Comparison of ENCODE assay signal across 27 mouse cellular contexts in the genomic region with DNA sequence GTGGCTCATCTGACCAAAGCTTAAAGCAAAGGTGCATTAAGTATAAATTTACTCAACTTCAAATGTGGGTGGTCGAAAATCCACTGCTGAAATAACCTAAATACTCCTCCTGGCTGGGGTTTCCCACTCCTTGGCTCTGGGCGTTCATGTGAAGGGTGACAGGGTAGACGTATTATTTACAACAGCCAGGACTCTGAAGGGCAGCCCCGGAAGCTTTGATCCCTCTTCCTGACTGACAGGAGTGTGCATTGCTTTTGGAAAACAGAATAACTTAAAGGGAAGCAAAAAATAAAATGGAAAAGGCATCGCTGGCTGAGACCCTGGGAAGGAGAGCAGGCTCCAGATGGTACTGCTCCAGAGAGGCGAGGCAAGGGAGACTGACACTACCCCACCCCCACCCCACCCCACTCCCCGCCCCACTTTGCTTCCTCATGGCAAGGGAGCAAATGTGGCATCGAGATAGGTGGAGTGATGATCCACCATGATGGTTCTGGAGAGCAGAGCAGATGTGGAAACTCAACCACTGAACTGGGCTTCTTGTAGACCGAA.
DNase-seq lines count a peak whose midpoint lies in the region; ATAC-seq and TF ChIP-seq lines count a peak whose summit lies in the region.
"Had no signal": no experiment of that assay in that cellular context is flagged by ENCODE, and none has a peak within 500 bp of the region (broad histone marks: within the 10 kb centered on the region; RNA-seq: fewer than 3 reads in every experiment).

No protein-coding gene starts in this region.

- H3K27ac ChIP-seq in forebrain, embryonic 14.5 days (ENCODE audit: low read depth, low read length), result no peak overlapping the region; the same call in 1 of the 2 replicates
- no peak overlapping the region for H3K27ac ChIP-seq in forebrain, postnatal 0 days (ENCODE audit: low read depth, low read length)
- no peak overlapping the region for H3K27ac ChIP-seq in hindbrain, embryonic 13.5 days
- H3K27ac ChIP-seq in hindbrain, embryonic 11.5 days (ENCODE audit: low read depth, low read length), result no peak overlapping the region
- peak overlapping the region; percentile 60; the same call in 1 of the 2 replicates for H3K27ac ChIP-seq in midbrain, embryonic 12.5 days (replicated peaks)
- H3K27ac ChIP-seq in midbrain, postnatal 0 days (ENCODE audit: low read depth, low read length), result no peak overlapping the region
- 0 out of 2 replicates have a peak overlapping the region, but pooled peaks have one; percentile 52 for H3K27ac ChIP-seq in midbrain, embryonic 16.5 days (ENCODE audit: low read length)
- H3K27ac ChIP-seq: embryonic facial prominence, embryonic 13.5 days; hindbrain, embryonic 14.5 days; limb, embryonic 13.5 days; lung, embryonic 15.5 days; neural tube, embryonic 13.5 days had no signal

- H3K27me3 ChIP-seq in forebrain, embryonic 14.5 days (replicated peaks; ENCODE audit: control insufficient read depth, insufficient read depth, low read length), result no peaks in the 10 kb centered on the region
- no peaks in the 10 kb centered on the region for H3K27me3 ChIP-seq in forebrain, postnatal 0 days (ENCODE audit: insufficient read depth, low read length)
- H3K27me3 ChIP-seq in hindbrain, embryonic 13.5 days, result no peaks in the 10 kb centered on the region
- no peaks in the 10 kb centered on the region for H3K27me3 ChIP-seq in hindbrain, embryonic 11.5 days (ENCODE audit: control insufficient read depth, insufficient read depth, low read length)
- H3K27me3 ChIP-seq in midbrain, embryonic 12.5 days, result no peaks in the 10 kb centered on the region
- H3K27me3 ChIP-seq in midbrain, postnatal 0 days (ENCODE audit: insufficient read depth, low read length), result no peaks in the 10 kb centered on the region
- no peaks in the 10 kb centered on the region for H3K27me3 ChIP-seq in midbrain, embryonic 16.5 days (ENCODE audit: control insufficient read depth, insufficient read depth, low read depth, low read length)
- H3K27me3 ChIP-seq: embryonic facial prominence, embryonic 13.5 days; limb, embryonic 13.5 days; neural tube, embryonic 13.5 days had no signal

- no peak overlapping the region for H3K4me2 ChIP-seq in forebrain, embryonic 14.5 days (ENCODE audit: low read length)
- H3K4me2 ChIP-seq in forebrain, postnatal 0 days (ENCODE audit: low read depth), result no peak overlapping the region
- H3K4me2 ChIP-seq in hindbrain, embryonic 13.5 days, result no peak overlapping the region
- no peak overlapping the region for H3K4me2 ChIP-seq in hindbrain, embryonic 11.5 days (replicated peaks; ENCODE audit: low read depth, low read length)
- H3K4me2 ChIP-seq in midbrain, embryonic 12.5 days (replicated peaks), result no peak overlapping the region
- no peak overlapping the region for H3K4me2 ChIP-seq in midbrain, postnatal 0 days (ENCODE audit: low read depth, low read length, poor library complexity, severe bottlenecking)
- no peak overlapping the region for H3K4me2 ChIP-seq in midbrain, embryonic 16.5 days (ENCODE audit: low read length)
- H3K4me2 ChIP-seq: embryonic facial prominence, embryonic 13.5 days; hindbrain, embryonic 14.5 days; limb, embryonic 13.5 days; liver, embryonic 11.5 days; lung, embryonic 15.5 days; neural tube, embryonic 13.5 days had no signal

- no peak overlapping the region for H3K9ac ChIP-seq in forebrain, embryonic 14.5 days (ENCODE audit: low read length)
- no peak overlapping the region for H3K9ac ChIP-seq in forebrain, postnatal 0 days
- H3K9ac ChIP-seq in hindbrain, embryonic 13.5 days, result no peak overlapping the region
- no peak overlapping the region for H3K9ac ChIP-seq in hindbrain, embryonic 11.5 days (ENCODE audit: low read depth, low read length)
- H3K9ac ChIP-seq in midbrain, embryonic 12.5 days (replicated peaks), result no peak overlapping the region
- H3K9ac ChIP-seq in midbrain, postnatal 0 days (replicated peaks; ENCODE audit: low read length, poor library complexity, severe bottlenecking), result no peak overlapping the region
- no peak overlapping the region for H3K9ac ChIP-seq in midbrain, embryonic 16.5 days (ENCODE audit: low read depth, low read length)
- H3K9ac ChIP-seq: embryonic facial prominence, embryonic 13.5 days; hindbrain, embryonic 14.5 days; limb, embryonic 13.5 days; lung, embryonic 15.5 days; neural tube, embryonic 13.5 days had no signal

- H3K36me3 ChIP-seq in forebrain, embryonic 14.5 days (ENCODE audit: control insufficient read depth, insufficient read depth, low read length), result no peaks in the 10 kb centered on the region
- H3K36me3 ChIP-seq in forebrain, postnatal 0 days (ENCODE audit: insufficient read depth), result no peaks in the 10 kb centered on the region
- no peaks in the 10 kb centered on the region for H3K36me3 ChIP-seq in hindbrain, embryonic 13.5 days
- no peaks in the 10 kb centered on the region for H3K36me3 ChIP-seq in hindbrain, embryonic 11.5 days (ENCODE audit: control insufficient read depth, insufficient read depth, low read length)
- H3K36me3 ChIP-seq in midbrain, embryonic 12.5 days, result no peaks in the 10 kb centered on the region
- H3K36me3 ChIP-seq in midbrain, postnatal 0 days (ENCODE audit: insufficient read depth, low read length), result no peaks in the 10 kb centered on the region
- no peaks in the 10 kb centered on the region for H3K36me3 ChIP-seq in midbrain, embryonic 16.5 days (ENCODE audit: control insufficient read depth, insufficient read depth, low read length)
- H3K36me3 ChIP-seq: embryonic facial prominence, embryonic 13.5 days; limb, embryonic 13.5 days; lung, embryonic 15.5 days; neural tube, embryonic 13.5 days had no signal

- no peak overlapping the region for H3K4me3 ChIP-seq in forebrain, embryonic 14.5 days (ENCODE audit: low read depth, low read length)
- no peak overlapping the region for H3K4me3 ChIP-seq in forebrain, postnatal 0 days (ENCODE audit: low read depth, low read length)
- no peak overlapping the region for H3K4me3 ChIP-seq in hindbrain, embryonic 13.5 days
- H3K4me3 ChIP-seq in hindbrain, embryonic 11.5 days (ENCODE audit: low read depth, low read length), result no peak overlapping the region
- no peak overlapping the region for H3K4me3 ChIP-seq in midbrain, embryonic 12.5 days
- no peak overlapping the region for H3K4me3 ChIP-seq in midbrain, postnatal 0 days (ENCODE audit: low read depth, low read length)
- no peak overlapping the region for H3K4me3 ChIP-seq in midbrain, embryonic 16.5 days (ENCODE audit: low read depth, low read length)
- H3K4me3 ChIP-seq: embryonic facial prominence, embryonic 13.5 days; limb, embryonic 13.5 days; lung, embryonic 15.5 days; neural tube, embryonic 13.5 days had no signal

- TF ChIP-seq CTCF in forebrain, postnatal 0 days (IDR thresholded peaks at IDR 0.05; ENCODE audit: low read depth), result no peak
- no peak for TF ChIP-seq CTCF in midbrain, postnatal 0 days (IDR thresholded peaks at IDR 0.05)

- ATAC-seq in forebrain, embryonic 14.5 days, result peak; percentile 68
- no peak for ATAC-seq in forebrain, postnatal 0 days
- ATAC-seq in hindbrain, embryonic 13.5 days (ENCODE audit: low FRiP score), result 0 out of 2 replicates have a peak, but pooled peaks have one; percentile 39
- no peak for ATAC-seq in hindbrain, embryonic 11.5 days (ENCODE audit: low FRiP score)
- ATAC-seq in midbrain, embryonic 12.5 days (ENCODE audit: low FRiP score, low read depth), result 0 out of 2 replicates have a peak, but pooled peaks have one; percentile 19
- no peak for ATAC-seq in midbrain, postnatal 0 days (ENCODE audit: low FRiP score)
- 0 out of 2 replicates have a peak, but pooled peaks have one; percentile 32 for ATAC-seq in midbrain, embryonic 16.5 days
- ATAC-seq: activated CD4-positive, CD25-positive, alpha-beta regulatory T cell, adult 4 months; CD4-positive, CD25-positive, alpha-beta regulatory T cell, adult 4 months; inflammation-experienced regulatory T-cells, adult 6 months had no signal

- DNase-seq in forebrain, embryonic 14.5 days (ENCODE audit: low spot score), result no peak
- DNase-seq in forebrain, postnatal 0 days, result no peak
- no peak for DNase-seq in hindbrain, embryonic 11.5 days (ENCODE audit: low spot score)
- DNase-seq in midbrain, postnatal 0 days (ENCODE audit: low spot score), result no peak
- DNase-seq: adrenal gland, adult 2 months; adrenal gland, postnatal 36 days; cerebellum, adult 2 months; cerebellum, postnatal 14 days; gastrocnemius, postnatal 10 days; heart, postnatal 14 days; kidney, adult 11 months; kidney, postnatal 4 days; right cerebral cortex, postnatal 4 days; thymus, adult 2 months; thymus, postnatal 36 days had no signal

- WGBS in forebrain, embryonic 14.5 days, result 33% methylated on average over 9 of the region's 9 CpGs
- 39% methylated on average over 9 of the region's 9 CpGs for WGBS in forebrain, postnatal 0 days
- 51% methylated on average over 9 of the region's 9 CpGs for WGBS in hindbrain, embryonic 13.5 days
- 48% methylated on average over 9 of the region's 9 CpGs for WGBS in hindbrain, embryonic 11.5 days
- whole genome bisulfite sequencing in midbrain, embryonic 12.5 days, result 47% methylated on average over 9 of the region's 9 CpGs
- WGBS in midbrain, postnatal 0 days, result 37% methylated on average over 9 of the region's 9 CpGs
- WGBS in midbrain, embryonic 16.5 days, result 40% methylated on average over 9 of the region's 9 CpGs

- no peaks in the 10 kb centered on the region for H3K9me3 ChIP-seq in forebrain, embryonic 14.5 days (replicated peaks; ENCODE audit: control insufficient read depth, low read length)
- H3K9me3 ChIP-seq in forebrain, postnatal 0 days (ENCODE audit: low read length), result no peaks in the 10 kb centered on the region
- H3K9me3 ChIP-seq in hindbrain, embryonic 13.5 days, result no peaks in the 10 kb centered on the region
- no peaks in the 10 kb centered on the region for H3K9me3 ChIP-seq in hindbrain, embryonic 11.5 days (ENCODE audit: control insufficient read depth, low read length)
- no peaks in the 10 kb centered on the region for H3K9me3 ChIP-seq in midbrain, embryonic 12.5 days
- no peaks in the 10 kb centered on the region for H3K9me3 ChIP-seq in midbrain, postnatal 0 days (ENCODE audit: low read length)
- no peaks in the 10 kb centered on the region for H3K9me3 ChIP-seq in midbrain, embryonic 16.5 days (replicated peaks; ENCODE audit: control insufficient read depth, low read length, poor library complexity, severe bottlenecking)
- H3K9me3 ChIP-seq: embryonic facial prominence, embryonic 13.5 days; limb, embryonic 13.5 days; lung, embryonic 15.5 days; neural tube, embryonic 13.5 days had no signal

- H3K4me1 ChIP-seq in forebrain, embryonic 14.5 days (ENCODE audit: control insufficient read depth, insufficient read depth, low read length), result peaks cover 29% of the 10 kb centered on the region
- no peaks in the 10 kb centered on the region for H3K4me1 ChIP-seq in forebrain, postnatal 0 days (ENCODE audit: insufficient read depth)
- H3K4me1 ChIP-seq in hindbrain, embryonic 13.5 days (replicated peaks), result peaks cover 31% of the 10 kb centered on the region
- H3K4me1 ChIP-seq in hindbrain, embryonic 11.5 days (replicated peaks; ENCODE audit: control insufficient read depth, insufficient read depth, low read length), result 0 out of 2 replicates have a peak, but pooled peaks cover 2% of the 10 kb centered on the region
- H3K4me1 ChIP-seq in midbrain, embryonic 12.5 days, result peaks cover 30% of the 10 kb centered on the region
- no peaks in the 10 kb centered on the region for H3K4me1 ChIP-seq in midbrain, postnatal 0 days (ENCODE audit: insufficient read depth, low read length)
- peaks cover 13% of the 10 kb centered on the region for H3K4me1 ChIP-seq in midbrain, embryonic 16.5 days (ENCODE audit: control insufficient read depth, insufficient read depth, low read length)
- H3K4me1 ChIP-seq: embryonic facial prominence, embryonic 13.5 days; limb, embryonic 13.5 days; lung, embryonic 15.5 days had no signal

Comparison
In these comparisons a context has a peak if more than half of its experiments do, and no peak if none do; other contexts are left out.
1. ATAC-seq: peak in forebrain, embryonic 14.5 days (single experiment), hindbrain, embryonic 13.5 days (single experiment), midbrain, embryonic 12.5 days (single experiment) and midbrain, embryonic 16.5 days (single experiment); none in forebrain, postnatal 0 days (single experiment), hindbrain, embryonic 11.5 days (single experiment) and midbrain, postnatal 0 days (single experiment).
2. H3K27ac ChIP-seq: peak in midbrain, embryonic 12.5 days (single experiment) and midbrain, embryonic 16.5 days (single experiment); none in forebrain, embryonic 14.5 days (single experiment), forebrain, postnatal 0 days (single experiment), hindbrain, embryonic 13.5 days (single experiment), hindbrain, embryonic 11.5 days (single experiment) and midbrain, postnatal 0 days (single experiment).